Mouse (Mus musculus) kidney, postnatal 36 days (tissue): ENCODE data around the gene Magt1.
"Not testable (repeated sequence)": the region's sequence is repeated elsewhere in the genome, so short reads cannot be mapped to it uniquely, and the experiment has no call there.

ENCODE experiments used
- DNase-seq, 2 experiments: peaks; one replicate each; pipeline ENCODE4 v3.0.0; 2021 to 2022; ENCODE audit warnings: mixed read lengths in 2 of 2

Magt1 gene

DNA sequence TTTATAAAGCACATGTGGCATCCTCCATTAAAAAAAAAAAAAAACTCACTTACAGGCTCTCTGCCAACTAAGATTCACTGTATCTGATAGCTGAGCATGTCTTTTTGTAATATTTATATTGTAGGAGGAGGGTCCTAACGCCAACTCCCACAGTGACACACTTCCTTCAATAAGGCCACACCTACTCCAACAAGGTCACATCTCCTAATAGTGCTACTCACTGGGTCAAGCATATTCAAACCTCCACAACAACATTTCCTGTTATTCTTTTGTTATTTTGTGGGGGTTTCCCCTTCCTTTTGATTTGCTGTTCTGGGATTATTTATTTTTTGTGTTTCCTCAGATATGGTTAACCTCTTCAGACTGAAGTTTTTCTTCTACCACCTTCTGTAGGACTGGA, 65.3 kb downstream of the Magt1 start:
- DNase-seq: no peak

DNA sequence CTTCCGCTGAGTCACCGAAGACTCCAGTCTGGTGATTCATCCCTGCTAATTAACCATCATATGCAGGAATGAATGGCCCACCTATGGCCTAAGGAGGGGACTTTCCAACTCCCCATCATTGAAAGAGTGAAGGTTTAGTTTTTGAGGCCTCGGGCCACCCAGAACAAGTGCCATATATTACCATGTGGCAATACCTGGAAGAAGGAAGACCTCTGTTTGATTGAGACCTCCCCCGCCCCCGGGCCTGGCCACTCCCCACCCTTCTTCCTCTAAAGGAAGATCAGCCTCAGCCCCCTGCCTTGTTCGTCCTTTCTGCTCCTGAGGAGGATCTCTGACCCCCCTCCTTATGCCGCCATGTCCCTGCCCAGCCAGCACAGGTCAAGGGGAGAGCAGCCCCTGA, 72.5 kb downstream of the Magt1 start:
- DNase-seq: no peak

DNA sequence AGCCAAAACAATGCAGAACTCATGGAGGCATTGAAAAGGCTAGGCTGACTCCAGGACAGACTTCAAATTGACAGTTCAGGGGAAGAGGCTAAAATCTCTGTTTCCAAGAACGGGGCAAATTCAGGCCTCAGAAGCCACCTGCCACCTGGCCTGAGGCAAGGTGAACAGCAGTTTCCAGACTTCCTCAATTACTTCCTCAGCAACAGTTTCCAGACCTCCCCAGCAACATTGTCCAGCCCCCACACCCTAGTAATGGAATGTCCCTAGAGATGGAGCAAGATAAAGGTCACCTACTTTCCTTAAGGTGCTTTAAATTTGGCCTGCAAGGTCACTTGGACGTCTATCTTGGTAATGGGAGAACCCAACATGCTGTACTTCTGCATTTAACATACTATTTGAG, 74.0 kb downstream of the Magt1 start:
- no peak for DNase-seq

DNA sequence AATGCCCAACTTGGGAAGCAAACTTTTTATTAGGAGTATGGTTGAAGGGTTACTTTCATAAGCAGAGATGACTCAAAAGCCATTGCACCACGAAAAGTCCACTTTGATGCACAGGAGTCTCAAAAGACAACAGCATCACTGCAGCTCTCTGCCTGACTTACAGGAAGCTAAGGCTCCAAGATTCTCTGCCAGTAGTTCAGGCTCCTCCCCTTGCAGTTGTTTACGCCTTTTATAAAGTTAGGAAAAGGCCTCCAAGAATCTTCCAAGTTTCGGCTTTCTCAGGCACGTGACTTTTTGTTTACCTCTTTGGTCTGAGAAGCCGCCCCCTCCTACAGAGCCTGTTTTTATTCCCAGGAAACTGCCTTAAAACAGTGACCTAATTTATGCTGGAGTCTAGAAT, 77.4 kb downstream of the Magt1 start:
- peak; percentile 32 to 52 for DNase-seq

DNA sequence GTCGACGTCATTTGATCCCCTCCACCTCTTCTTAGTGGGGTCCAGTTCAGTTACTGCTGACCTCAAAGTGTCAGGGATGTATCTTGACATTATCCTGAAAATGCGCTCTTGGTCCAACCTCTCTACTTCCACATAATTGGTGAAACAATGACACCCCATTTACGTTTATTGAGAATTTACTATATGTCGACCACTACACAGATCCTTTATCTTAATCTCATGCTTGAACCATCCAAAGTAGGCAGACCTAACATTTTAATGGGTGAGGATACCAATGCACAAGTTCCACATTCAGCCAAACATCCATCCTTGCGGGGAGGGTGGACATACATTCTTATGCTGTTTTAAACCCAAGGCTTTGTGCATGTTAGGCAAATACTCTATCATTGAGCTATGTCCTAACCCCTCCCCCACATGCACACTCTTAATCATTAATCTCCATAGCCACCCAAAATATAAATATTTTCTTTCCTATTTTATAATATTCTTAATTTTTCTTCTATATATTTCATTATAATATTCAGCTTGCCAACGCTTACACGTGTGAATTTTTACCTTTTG, 82.1 kb downstream of the Magt1 start:
- no peak for DNase-seq

DNA sequence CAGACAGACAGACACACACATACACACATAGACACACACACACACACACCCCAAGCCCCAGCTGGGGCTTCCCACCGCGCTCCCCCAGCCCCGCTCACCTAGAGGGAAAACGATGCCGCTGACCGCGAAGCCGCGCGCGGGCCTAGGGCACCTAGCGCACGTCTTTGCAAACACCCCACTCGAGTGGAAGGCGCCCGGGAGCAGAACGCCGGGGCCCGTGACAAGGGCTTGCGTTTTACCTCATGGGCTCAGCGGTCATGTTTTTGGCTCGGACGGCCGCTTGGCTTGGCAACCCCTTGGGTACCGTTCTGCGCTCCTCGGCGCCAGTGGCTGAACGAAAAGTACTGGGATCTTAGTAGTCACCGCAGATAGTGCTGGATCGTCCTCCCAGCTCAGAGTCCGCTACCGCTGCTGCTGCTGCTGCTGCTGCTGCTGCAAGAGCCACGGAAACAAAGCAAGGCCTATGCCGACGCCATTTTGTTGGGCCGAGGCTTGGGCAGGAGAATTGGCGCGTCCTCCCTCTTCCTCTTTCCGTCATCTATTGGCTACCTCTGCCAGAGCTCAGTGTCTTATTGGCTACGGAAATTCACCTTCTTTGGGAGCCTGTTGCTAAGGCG, 82.7 kb downstream of the Magt1 start, which contains the start of gene Atrx:
TSS of gene Atrx (minus strand) at position 543 of the 617 bp plus-strand sequence.
- DNase-seq: peak; percentile 79 to 84

DNA sequence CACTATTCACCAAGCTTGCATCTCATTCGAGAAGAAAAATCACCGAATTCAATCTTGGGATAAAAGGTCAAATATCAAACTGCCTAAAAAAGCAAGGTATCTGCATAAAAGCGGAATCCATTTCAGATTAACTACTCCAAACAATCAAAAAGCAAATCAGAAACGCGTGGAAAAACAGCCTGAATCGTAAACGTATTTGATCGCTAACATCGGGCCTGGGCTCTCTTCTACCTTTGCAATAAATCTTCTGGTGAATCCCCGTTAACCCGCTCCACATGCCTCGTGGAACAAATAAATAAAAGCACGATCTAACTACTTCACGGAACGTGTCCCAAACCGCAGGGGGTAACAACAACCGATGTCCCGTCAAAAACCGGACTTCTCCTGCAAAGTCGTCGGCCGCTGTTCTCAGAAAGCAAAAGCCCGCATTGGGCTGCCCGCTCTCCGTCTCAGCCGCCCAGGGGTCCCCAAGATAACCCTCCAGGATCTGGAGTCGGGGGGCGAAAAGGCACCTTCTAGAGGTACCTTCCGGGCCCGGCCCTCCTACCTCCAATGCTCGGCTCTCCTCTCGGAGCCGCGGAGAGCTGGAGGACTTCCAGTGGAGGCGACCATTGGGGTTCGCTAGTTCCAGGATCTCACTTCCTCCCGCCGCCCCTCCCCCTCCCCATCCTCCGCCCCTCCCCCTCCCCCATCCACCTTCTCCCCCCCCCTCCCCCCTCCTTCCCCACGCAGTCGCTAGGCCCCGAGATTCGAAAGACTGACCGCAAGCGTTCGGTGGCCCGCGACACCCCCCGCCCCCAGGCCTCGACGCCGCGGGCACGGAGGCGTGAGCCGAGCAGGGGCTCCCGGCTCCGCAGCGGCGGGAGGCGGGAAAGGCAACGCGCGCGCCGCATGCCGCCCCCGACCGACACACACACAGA, 83.5 kb downstream of the Magt1 start:
- DNase-seq: peak; percentile 43 to 67

DNA sequence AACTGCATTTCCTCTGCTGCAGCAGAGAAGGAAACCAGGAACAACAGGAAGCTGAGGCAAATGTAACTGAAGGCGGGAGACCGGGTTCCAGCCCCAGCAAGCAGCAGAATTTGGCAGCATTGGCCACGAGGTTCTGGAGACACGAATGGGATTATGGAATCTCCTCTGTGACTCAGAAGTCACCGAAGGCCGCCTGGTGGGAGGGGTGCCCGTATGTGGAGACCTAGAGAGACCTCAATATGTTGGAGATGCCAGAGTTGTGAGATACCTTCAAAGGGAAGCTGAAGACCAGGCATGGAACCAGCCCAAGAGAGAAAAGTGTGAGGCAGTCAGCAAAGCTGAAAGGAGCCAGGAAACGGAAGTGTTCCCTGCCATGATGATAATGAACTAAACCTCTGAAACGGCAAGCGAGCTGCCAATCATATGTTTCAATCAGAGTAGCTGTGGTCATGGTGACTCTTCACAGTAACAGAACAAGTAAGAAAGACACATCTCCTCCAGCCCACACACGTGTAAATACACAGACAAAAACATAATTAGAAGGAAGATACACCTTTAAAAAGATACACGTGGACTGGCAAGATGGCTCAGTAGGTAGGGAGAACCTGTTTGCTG, 85.5 kb downstream of the Magt1 start:
- peak; percentile 13 to 23 for DNase-seq

DNA sequence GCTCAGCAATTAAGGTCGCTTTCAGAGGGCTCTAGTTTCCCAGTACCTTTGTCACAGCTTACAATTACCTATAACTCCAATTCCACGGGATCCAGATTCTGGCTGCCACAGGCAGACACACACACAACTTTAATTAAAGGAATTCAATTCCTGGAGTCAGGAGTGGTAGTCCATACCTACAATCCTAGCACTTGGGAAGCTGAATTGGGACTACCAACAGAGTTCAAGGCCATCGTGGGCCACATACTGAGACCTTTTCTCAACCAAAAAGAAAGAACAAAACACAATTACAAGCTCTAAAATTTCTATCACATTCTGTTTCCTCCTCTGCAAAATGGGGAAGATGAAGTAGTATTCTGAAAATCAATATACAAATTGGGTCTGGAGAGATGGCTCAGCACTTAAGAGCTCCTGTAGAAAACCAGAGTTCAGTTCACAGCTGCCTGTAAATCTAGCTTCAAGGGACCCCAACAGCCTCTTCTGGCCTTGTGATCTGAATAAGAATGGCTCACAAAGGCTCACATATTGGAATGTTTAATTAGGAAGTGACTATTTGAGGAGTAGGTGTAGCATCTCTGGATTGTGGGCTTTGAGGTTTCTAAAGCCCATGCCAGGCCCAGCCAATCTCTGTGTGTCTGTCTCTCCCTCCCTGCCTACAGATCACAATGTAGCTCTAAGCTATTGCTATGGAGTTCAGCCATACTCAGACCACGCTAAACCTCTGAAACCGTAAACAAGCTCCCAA, 87.2 kb downstream of the Magt1 start:
- no peak for DNase-seq

DNA sequence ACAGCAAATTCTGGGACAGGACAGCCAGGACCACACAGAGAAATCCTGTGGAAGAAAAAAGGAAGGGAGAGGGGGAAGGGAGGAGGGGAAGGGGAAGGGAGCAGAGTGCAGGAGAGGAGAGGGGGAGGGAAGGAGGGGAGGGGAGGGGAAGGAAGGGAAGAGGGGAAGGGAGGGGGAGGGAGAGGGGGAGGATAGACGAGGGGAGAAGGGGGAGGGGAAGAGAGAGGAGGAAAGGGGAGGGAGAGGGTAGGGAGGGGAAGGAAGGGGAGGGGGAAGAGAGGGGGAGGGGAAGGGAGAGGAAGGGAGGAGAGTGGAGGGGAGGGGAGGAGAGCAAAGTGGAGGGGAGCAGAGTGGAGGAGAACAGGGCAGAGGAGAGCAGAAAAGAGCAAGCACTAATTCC, 87.8 kb downstream of the Magt1 start:
- DNase-seq: no peak

DNA sequence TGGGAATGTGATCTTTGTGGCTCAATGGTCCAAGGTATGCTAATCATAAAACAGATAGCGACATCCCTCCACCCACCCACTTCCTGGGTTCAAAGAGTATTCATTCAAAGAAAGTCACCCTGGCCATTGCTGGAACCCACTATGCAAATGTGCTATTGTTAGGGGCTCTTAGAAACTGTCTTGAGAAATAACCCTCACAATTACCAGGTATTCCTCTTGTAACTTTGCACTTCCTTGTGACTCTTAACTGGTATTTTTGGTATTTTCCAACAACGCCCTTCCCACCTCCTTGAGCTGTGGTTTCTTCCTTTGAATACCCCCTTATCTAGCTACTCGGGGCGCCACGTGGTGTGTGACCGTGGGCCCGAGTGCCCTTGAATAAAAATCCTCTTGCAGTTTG, 88.7 kb downstream of the Magt1 start:
- not testable (repeated sequence) for DNase-seq

DNA sequence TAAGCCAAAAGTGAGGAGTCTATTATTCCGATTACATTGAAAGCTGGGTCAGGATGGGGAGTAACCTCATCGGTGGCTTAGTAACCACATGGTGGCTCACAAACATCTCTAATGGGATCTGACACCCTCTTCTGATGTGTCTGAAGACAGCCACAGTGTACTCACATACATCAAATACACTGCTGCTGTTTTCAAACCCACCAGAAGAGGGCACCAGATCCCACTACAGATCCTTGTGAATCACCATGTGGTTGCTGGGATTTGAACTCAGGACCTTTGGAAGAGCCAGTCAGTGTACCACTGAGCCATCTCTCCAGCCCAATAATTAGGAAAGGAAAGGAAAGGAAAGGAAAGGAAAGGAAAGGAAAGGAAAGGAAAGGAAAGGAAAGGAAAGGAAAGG, 90.3 kb downstream of the Magt1 start:
- peak; percentile 29 to 61 for DNase-seq
